Mouse (Mus musculus): ENCODE results near the gene Rcor3. TPM values are rescaled to one million over a fixed set of nuclear protein-coding genes. Genes with fewer than 3 reads are reported as not detected.

Rcor3 gene
- polyA plus RNA-seq, 1 experiment from 2014 or later = 35.8 TPM

DNA sequence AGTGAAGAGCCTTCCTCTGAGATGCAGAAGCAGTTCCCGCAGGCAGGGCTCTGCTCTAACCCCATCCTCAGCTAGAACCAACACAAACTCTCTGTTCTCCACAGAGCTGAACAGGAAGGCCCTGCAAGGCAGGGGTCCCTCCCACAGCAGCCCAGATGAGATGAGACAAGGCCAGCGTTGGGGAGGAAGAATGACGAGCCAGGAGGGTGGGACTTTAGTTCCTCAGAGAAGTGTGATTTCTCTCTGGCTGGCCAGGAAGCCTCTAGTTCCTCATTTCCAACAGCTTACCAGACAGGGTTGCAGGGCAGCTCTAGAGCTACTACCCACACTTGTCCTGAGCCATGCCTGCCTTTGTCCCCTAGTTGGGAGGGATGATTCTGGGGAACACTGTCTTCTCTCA lies 59.5 kb downstream of the Rcor3 start:
- no peaks in the 10 kb centered on the region for H3K4me1 ChIP-seq
- no peak overlapping the region for H3K27ac ChIP-seq
- no peaks in the 10 kb centered on the region for H3K36me3 ChIP-seq (replicated peaks)
- WGBS = 70% methylated on average over 3 of the region's 3 CpGs
- no peak overlapping the region for H3K4me2 ChIP-seq
- no peaks in the 10 kb centered on the region for H3K27me3 ChIP-seq (replicated peaks)
- no peak overlapping the region for H3K9ac ChIP-seq
- ATAC-seq (replicated peaks) = no peak
- no peaks in the 10 kb centered on the region for H3K9me3 ChIP-seq
- no peak overlapping the region for H3K4me3 ChIP-seq

DNA sequence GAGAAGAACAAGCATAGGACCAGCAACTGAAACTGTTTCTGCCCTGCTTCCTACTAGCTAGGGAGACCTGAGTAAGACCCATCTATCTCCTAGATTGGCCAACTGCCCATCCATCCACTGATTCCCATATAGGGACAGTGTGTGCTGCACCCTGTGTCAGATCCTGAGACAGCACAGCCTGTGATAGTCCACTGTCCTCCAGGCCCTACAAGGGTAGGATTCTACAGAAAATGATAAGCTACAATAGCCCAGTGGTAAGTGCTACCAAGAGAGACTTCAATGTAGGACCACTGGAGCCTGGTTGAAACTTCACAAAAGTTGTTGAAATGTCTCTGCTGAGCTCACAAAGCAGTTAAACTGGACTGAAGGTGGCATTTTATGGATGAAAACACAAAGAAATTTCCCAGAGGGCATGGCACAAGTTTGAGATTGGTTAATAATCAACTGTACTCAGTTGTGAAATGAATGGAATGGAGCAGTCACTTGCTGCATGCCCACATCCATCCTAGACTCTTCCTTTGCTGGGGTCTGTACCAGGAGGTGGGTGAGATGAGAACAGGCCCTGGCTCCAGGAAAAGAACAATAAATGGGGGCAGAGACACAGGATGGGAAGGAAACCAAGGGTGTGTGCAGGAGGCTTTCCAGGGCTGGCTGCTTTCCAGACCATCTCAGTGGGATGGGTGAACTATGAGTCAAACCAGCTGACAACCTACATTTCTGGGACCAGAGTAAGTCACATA lies 60.9 kb downstream of the Rcor3 start:
- no peak for ATAC-seq (replicated peaks)
- H3K4me2 ChIP-seq = no peak overlapping the region

DNA sequence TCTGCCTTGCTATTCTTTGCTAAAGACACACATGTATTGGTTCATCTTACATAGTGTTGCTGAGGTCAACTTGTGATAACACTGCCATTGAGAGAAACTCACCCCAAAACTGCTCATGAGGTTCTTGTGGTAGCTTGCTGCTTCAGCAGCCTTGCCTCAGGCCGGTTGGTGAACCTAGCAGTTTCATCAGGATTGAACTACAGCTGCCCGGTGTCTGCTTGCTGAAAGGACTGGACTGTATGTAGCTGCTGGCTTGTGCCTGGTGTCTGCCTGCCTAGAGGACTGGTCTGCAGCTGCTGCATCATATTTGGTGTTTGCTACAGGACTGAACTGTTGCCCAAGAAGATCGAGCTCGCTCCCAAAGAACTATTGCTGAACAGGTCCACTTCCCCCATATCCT lies 61.8 kb downstream of the Rcor3 start:
- Histone ChIP-seq H3K27ac (no peak overlapping the region), H3K27me3 (replicated peaks) (no peaks in the 10 kb centered on the region), H3K9ac (no peak overlapping the region), H3K4me2 (no peak overlapping the region), H3K4me1 (no peaks in the 10 kb centered on the region), H3K36me3 (replicated peaks) (no peaks in the 10 kb centered on the region), H3K9me3 (no peaks in the 10 kb centered on the region), H3K4me3 (no peak overlapping the region)
- 84% methylated on average over 4 of the region's 4 CpGs for WGBS
- no peak for ATAC-seq (replicated peaks)

More for the DNA sequence above, 60.9 kb downstream of the Rcor3 start:
- H3K9ac ChIP-seq = no peak overlapping the region
- H3K27ac ChIP-seq = no peak overlapping the region
- H3K4me3 ChIP-seq = no peak overlapping the region
- no peaks in the 10 kb centered on the region for H3K9me3 ChIP-seq
- H3K4me1 ChIP-seq = no peaks in the 10 kb centered on the region
- no peaks in the 10 kb centered on the region for H3K36me3 ChIP-seq (replicated peaks)
- no peaks in the 10 kb centered on the region for H3K27me3 ChIP-seq (replicated peaks)

DNA sequence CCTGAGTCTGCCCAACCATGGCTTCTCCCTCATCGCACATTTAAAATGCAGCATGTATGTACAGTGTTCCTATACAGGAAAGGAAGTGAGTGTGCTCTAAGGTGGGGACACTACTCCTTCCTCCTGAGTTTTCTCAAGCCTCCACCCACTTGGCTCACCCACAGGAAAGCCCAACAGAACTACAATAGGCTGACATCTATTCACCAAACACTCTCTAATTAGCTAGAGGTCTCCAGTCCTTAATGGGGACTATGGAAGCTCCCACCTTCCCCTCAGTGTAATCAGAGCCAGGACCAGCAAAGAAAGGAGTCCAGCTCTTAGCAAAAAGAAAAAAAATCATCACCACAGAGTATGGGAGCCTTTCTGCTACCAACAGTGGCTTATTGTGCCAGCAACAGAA lies 63.0 kb downstream of the Rcor3 start:
- no peak overlapping the region for H3K9ac ChIP-seq
- 56% methylated on average over 1 of the region's 1 CpGs for WGBS
- no peak overlapping the region for H3K27ac ChIP-seq
- no peaks in the 10 kb centered on the region for H3K4me1 ChIP-seq
- no peak overlapping the region for H3K4me2 ChIP-seq
- no peaks in the 10 kb centered on the region for H3K27me3 ChIP-seq (replicated peaks)
- ATAC-seq (replicated peaks) = no peak
- H3K9me3 ChIP-seq = no peaks in the 10 kb centered on the region
- H3K4me3 ChIP-seq = no peak overlapping the region
- H3K36me3 ChIP-seq (replicated peaks) = no peaks in the 10 kb centered on the region

DNA sequence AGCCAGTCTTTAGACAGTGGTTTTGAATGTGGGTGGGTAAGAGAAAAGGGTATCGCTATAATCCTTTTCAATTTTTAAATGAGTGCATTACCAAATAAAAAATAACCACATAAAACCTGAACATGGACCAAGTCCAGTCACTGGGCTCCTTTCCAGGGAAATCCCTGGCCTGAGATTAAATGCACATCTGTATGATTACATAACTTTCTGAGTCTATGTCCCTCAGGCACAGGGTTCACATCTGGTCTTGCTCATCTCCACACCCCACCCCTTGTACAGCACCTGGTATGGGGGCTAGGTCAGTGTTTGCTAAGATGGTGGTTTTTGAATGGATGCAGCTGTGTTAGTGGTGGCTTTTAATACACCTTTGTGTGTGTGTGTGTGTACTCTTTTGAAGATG lies 65.4 kb downstream of the Rcor3 start:
- no peak overlapping the region for H3K9ac ChIP-seq
- no peak for ATAC-seq (replicated peaks)
- no peak overlapping the region for H3K27ac ChIP-seq
- no peaks in the 10 kb centered on the region for H3K27me3 ChIP-seq (replicated peaks)
- 89% methylated on average over 1 of the region's 1 CpGs for WGBS
- no peak overlapping the region for H3K4me3 ChIP-seq
- no peaks in the 10 kb centered on the region for H3K9me3 ChIP-seq
- H3K36me3 ChIP-seq (replicated peaks) = no peaks in the 10 kb centered on the region
- H3K4me2 ChIP-seq = no peak overlapping the region
- no peaks in the 10 kb centered on the region for H3K4me1 ChIP-seq

DNA sequence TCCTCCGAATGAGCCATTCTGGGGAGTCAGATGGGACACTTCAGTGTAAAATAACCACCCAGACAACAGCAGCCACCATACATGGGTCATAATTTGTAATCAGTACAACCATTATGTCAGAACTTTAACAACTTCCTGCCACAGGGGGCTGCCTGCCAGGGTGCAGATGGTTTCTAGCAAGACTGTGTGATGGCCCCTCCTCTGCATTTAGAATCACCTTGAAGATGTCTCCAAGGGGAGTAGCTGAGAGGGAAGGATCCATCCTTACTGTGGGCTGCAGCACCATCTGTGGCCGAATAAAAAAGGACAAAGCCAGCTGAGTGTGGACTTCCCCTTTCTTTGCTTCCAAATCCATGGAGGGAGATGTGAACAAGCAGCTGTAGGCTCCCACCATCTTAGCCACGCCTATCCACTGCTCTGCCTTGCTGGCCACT lies 67.2 kb downstream of the Rcor3 start:
- Histone ChIP-seq H3K4me1 (no peaks in the 10 kb centered on the region), H3K27ac (no peak overlapping the region), H3K36me3 (replicated peaks) (no peaks in the 10 kb centered on the region), H3K9me3 (no peaks in the 10 kb centered on the region), H3K27me3 (replicated peaks) (no peaks in the 10 kb centered on the region), H3K4me2 (no peak overlapping the region), H3K9ac (no peak overlapping the region), H3K4me3 (no peak overlapping the region)
- no peak for ATAC-seq (replicated peaks)
- 62% methylated on average over 3 of the region's 3 CpGs for WGBS

DNA sequence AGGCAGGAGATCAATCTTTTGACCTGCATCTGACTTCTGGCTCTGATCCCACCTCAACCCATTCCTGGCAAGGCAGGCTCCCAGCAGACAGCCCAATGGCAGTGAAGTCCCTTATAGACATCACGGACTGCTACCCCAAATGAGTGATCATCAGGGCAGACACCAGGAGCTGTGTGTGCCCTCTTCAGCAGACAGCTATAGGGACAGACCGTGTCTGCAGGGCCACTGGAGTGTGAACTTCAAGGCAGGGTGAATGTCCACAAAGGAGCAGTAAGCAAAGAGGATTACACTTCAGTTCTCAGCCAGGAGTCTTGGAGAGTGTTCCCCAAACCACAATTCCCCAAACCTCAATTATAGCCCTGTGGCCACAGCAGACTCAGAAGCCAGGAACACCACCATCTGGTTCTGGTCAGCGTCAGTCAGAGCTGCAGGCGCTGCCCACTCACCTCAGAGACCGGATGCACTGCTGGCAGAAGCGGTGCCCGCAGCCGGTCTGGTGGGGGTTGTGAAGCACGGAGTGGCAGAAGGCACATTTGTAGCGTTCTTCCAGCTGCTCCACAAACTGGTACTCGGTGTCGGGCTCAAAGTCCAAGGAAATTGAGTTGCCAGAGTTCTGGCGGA lies 67.8 kb downstream of the Rcor3 start:
- WGBS = 55% methylated on average over 13 of the region's 13 CpGs
- ATAC-seq (replicated peaks) = no peak
- H3K27ac ChIP-seq = no peak overlapping the region
- H3K27me3 ChIP-seq (replicated peaks) = no peaks in the 10 kb centered on the region
- H3K4me1 ChIP-seq = no peaks in the 10 kb centered on the region
- H3K36me3 ChIP-seq (replicated peaks) = no peaks in the 10 kb centered on the region
- no peak overlapping the region for H3K4me3 ChIP-seq
- no peaks in the 10 kb centered on the region for H3K9me3 ChIP-seq
- H3K4me2 ChIP-seq = no peak overlapping the region
- H3K9ac ChIP-seq = no peak overlapping the region

DNA sequence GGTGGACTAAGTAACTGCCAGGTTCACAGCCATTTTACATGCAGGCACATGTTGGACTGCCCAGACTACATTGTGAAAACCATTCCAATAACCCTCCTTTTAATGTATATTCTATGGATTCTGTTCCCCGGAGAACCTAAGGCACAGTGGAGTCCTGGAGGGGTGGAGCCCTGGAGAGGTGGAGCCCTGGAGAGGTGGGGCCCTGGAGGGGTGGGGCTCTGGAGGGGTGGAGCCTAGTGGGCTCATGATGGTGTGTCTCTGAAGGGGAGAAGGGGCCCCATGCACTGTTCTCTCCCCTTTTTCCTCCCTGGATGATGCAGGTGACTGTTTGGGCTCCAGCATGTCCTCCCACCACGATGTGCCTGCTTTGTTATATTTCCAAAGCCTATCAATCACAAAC lies 69.7 kb downstream of the Rcor3 start:
- no peaks in the 10 kb centered on the region for H3K36me3 ChIP-seq (replicated peaks)
- H3K4me2 ChIP-seq = no peak overlapping the region
- H3K4me3 ChIP-seq = no peak overlapping the region
- no peaks in the 10 kb centered on the region for H3K9me3 ChIP-seq
- 69% methylated on average over 2 of the region's 2 CpGs for WGBS
- no peaks in the 10 kb centered on the region for H3K27me3 ChIP-seq (replicated peaks)
- no peak overlapping the region for H3K9ac ChIP-seq
- no peak overlapping the region for H3K27ac ChIP-seq
- ATAC-seq (replicated peaks) = no peak
- no peaks in the 10 kb centered on the region for H3K4me1 ChIP-seq

DNA sequence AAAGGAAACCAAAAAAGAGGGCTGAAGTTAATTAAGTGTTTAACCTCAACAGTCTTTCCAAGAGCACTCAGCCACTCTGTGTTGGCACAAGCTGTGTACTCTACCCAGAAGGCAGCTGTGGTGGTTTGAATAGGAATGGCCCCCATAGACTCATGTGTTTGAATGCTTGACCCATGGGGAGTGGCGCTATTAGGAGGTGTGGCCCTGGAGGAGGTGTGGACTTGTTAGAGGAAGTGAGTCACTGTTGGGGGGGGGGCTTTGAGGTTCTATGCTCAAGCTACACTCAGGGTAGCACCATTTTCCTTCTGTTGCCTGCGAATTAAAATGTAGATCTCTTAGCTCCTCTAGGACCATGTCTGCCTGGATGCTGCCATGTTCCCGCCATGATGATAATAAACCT lies 70.9 kb downstream of the Rcor3 start:
- ATAC-seq (replicated peaks) = no peak

DNA sequence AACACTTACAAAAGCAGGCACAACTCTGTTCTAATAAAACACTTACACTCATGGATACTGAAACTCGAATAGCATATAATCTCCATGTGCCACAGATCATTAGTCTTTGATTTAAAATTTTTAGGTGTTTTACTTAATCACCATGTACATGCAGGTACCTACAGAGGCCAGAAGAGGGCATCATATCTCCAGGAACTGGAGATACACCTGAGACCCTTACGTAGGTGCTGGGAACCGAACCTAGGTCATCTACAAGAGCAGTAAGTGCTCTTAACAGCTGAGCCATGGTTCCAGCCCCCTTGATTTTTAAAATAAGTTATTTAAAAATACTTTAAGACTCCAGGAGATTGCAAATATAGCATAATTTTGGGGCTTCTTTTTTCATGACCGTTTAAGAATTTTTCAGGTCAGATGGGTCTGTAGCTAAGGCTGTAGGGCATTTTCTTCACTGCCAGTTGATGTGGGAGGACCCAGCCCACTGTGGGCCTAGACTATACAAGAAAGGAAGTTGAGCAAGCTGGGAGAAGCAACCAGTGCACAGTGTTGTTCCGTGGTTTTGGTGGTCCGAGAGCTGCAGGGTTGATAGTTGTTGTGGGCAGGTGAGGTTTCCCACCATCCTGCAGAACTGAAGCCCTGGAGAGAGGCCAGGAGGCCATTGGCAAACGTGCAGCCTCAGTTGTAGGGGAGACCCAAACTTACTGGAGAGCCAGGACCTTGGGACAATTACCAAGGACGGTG lies 74.5 kb downstream of the Rcor3 start:
- Histone ChIP-seq H3K36me3 (replicated peaks) (no peaks in the 10 kb centered on the region), H3K4me2 (no peak overlapping the region), H3K27ac (no peak overlapping the region), H3K9ac (no peak overlapping the region), H3K9me3 (no peaks in the 10 kb centered on the region), H3K27me3 (replicated peaks) (no peaks in the 10 kb centered on the region), H3K4me1 (no peaks in the 10 kb centered on the region), H3K4me3 (no peak overlapping the region)
- no peak for ATAC-seq (replicated peaks)
- 88% methylated on average over 8 of the region's 8 CpGs for WGBS

More for the DNA sequence above, 70.9 kb downstream of the Rcor3 start:
- no peaks in the 10 kb centered on the region for H3K36me3 ChIP-seq (replicated peaks)
- H3K27me3 ChIP-seq (replicated peaks) = no peaks in the 10 kb centered on the region
- no peaks in the 10 kb centered on the region for H3K9me3 ChIP-seq
- no peak overlapping the region for H3K27ac ChIP-seq
- H3K4me2 ChIP-seq = no peak overlapping the region
- H3K4me3 ChIP-seq = no peak overlapping the region
- H3K9ac ChIP-seq = no peak overlapping the region
- no peaks in the 10 kb centered on the region for H3K4me1 ChIP-seq
- WGBS = 89% methylated on average over 3 of the region's 3 CpGs

DNA sequence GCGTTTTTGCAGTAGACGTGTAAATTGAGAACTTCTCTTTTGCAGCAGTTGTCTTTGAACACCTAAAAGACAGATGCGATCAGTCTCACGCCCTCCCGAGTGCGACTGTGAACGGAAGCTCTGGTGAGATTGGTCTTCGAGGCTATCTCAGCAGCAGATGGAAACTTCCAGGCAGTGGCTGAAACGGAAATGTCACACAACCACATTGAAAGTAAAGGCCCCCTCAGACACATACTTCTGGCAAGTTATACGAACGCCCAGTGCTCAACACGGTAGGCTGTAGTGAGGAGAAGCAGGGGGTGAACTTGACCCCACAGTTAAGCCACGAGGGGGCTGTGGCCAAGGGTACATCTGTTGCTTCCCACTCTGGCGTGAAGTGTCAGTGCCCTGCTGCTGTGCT lies 75.2 kb downstream of the Rcor3 start:
- no peaks in the 10 kb centered on the region for H3K36me3 ChIP-seq (replicated peaks)
- no peak for ATAC-seq (replicated peaks)

DNA sequence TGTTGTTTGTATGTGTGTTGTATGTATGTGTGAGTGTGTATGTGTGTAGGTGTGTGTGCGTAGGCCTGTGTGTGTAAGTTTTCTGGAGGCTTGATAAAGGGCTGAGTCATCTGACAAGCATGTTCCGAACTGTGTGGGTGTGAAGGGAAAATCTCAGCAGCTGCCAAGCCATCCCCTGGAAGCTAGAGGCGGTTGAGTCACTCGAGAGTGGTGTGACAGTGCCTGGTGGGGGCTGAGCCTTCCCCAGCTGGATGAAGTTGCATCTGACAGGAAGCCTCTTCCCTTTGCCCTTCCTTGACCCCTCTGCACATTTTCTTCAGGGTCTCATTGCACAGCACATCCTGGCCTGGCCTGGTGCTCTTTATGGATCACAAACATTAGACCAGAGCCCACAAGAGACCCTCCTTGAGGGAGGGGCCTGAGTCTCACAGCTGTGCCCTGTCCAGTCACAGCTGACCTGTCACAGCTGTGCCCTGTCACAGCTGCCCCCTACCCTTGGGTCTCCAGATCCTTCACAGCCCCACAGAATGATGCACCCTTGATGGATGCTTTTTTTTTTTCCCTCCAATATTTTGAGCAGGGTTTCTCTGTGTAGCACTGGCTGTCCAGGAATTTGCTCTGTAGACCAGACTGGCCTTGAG lies 76.1 kb downstream of the Rcor3 start:
- no peak overlapping the region for H3K4me3 ChIP-seq
- no peak overlapping the region for H3K4me2 ChIP-seq
- no peaks in the 10 kb centered on the region for H3K27me3 ChIP-seq (replicated peaks)
- H3K36me3 ChIP-seq (replicated peaks) = no peaks in the 10 kb centered on the region
- no peak overlapping the region for H3K9ac ChIP-seq
- ATAC-seq (replicated peaks) = no peak
- H3K4me1 ChIP-seq = no peaks in the 10 kb centered on the region
- no peak overlapping the region for H3K27ac ChIP-seq
- no peaks in the 10 kb centered on the region for H3K9me3 ChIP-seq
- WGBS = 86% methylated on average over 4 of the region's 4 CpGs

More for the DNA sequence above, 75.2 kb downstream of the Rcor3 start:
- H3K4me3 ChIP-seq = no peak overlapping the region
- no peaks in the 10 kb centered on the region for H3K9me3 ChIP-seq
- no peak overlapping the region for H3K4me2 ChIP-seq
- no peak overlapping the region for H3K9ac ChIP-seq
- 94% methylated on average over 14 of the region's 14 CpGs for WGBS
- no peak overlapping the region for H3K27ac ChIP-seq
- no peaks in the 10 kb centered on the region for H3K4me1 ChIP-seq
- no peaks in the 10 kb centered on the region for H3K27me3 ChIP-seq (replicated peaks)
